Mouse (Mus musculus) gastrocnemius, adult 18-20 months (tissue): Measurements from ENCODE around the gene Vmn1r188. TPM values are rescaled to one million over a fixed set of nuclear protein-coding genes. Genes with fewer than 3 reads are reported as not detected.
A peak's percentile ranks its signal among the peaks of the same experiment; 100 is the strongest.
"Not testable (repeated sequence)": the region's sequence is repeated elsewhere in the genome, so short reads cannot be mapped to it uniquely, and the experiment has no call there.

ENCODE experiments used
- DNase-seq: peaks from one replicate; pipeline ENCODE4 v3.0.0; 2021; ENCODE audit warnings: low spot score
- microRNA-seq: library from miRNA; unstranded; fragments of <30 nt; microRNA quantifications from one replicate; pipeline ENCODE4 v1.2.0, GENCODE M21; 2021
- total RNA-seq, 2 experiments: library from RNA; stranded (reverse); gene quantifications; 2 replicates each; pipeline ENCODE4 v1.2.3; 2021

Gene Vmn1r188
- total RNA-seq, 2 experiments from 2014 or later = not detected

GRCm38 (mm10) chr13:22049737-22050440 is 34.4 kb upstream of the Vmn1r188 start:
- DNase-seq = no peak

DNA sequence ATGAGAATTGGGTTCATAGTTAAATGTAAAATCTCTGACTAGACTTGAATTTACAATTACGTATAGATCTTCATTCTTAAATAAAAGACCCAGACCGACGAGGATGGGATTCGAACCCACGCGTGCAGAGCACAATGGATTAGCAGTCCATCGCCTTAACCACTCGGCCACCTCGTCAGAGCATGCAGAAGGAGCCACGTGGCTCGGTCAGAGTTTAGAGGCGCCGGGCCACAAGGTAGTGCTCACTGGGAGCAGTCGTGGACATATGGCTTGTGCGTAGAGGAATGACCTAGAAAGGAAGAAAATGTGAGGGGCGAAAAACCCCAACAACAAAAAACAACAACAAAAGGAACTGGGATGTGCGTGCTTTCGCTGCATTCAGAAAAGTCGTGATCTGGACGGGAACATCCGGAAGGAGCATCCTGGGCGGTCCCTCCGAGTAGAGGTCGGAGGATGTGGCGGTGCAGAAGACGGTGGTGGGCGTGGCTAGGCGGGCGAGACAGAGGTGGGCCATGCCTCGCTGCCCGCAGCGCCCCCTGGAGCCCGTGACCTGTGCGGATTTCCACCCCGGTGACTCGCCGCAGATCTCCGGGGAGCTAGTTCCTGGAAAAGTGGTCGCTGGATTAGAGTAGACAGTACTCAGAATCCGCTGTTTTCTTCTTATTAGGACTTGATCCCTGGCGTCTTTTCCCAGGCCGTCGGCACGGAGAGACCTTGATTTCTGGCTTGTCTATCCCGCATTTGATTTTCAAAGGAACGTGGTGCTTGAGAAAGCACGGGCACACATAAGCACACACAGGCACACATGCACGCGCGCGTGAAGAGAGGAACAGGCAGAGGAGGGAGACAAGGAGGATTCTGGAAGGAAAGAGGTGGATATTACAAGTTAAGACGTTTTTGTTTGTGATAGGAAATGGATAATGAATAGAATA is 33.4 kb upstream of the Vmn1r188 start:
- peak; percentile 82 for DNase-seq

- no peak for DNase-seq
These were observed 32.7 kb upstream of the Vmn1r188 start for GRCm38 (mm10) chr13:22051523-22051859.

DNA sequence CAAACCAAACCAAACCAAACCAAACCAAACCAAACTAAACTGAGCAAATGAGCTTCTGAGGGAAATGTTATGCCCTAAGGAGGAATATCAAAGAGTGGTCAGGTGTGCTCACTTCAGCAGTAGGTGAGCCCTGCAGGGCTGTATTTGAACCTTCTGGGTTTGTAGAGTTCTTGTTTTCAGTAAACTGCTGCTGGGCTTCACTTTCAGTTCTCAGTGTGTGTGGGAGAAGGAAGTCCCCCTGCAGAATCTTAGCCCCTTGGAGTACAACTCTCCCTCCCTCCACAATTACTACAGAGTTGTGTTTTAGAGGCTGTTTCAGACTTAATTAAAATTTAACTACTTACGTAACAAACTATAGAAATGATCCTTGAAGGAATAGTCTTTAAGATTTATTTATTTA is 30.5 kb upstream of the Vmn1r188 start:
- DNase-seq = no peak

- no peak for DNase-seq
These were observed 22.8 kb upstream of the Vmn1r188 start for GRCm38 (mm10) chr13:22061422-22061821.

GRCm38 (mm10) chr13:22063468-22063867 is 20.8 kb upstream of the Vmn1r188 start:
- DNase-seq = no peak

GRCm38 (mm10) chr13:22105724-22106123 is 21.5 kb downstream of the Vmn1r188 start, which contains the start of gene Vmn1r189:
Gene Vmn1r189, minus strand, starts transcription at chr13:22105824.
- not testable (repeated sequence) for DNase-seq

DNA sequence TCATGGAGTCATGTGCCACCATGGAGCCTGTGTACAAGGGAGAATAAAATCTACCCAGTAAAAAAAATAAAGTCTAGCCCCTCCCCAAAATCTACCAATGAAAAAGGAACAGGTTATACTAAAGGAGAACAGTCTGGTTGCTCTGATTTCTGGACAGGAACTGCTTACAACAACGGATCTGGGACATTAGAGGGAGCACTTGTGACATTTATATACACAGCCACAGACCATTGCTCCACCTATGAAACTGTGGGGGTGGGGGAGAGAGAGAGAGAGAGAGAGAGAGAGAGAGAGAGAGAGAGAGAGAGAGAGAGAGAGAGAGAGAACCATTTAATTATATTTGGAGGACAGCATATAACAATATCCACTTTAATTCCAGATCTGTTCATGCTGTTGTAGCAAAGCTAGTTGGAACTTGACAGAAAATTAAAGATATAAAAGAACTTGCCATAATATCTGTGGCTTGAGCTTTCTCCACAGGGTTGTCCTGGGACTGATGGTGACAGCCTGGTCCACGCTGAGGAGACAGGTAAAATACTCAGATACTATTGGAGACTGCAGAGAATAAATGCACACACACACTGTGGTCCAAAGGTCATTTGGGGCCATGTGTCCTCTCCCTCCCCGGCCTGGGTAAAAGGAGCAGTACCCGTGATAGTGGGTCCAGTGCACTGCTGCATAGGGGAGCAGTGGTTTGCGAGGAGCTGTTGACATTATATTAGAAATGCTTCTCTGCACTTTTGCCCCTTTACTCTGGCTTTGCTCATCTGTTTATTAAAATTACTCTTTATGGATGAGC is 52.5 kb downstream of the Vmn1r188 start:
- not testable (repeated sequence) for DNase-seq

Small RNAs within 50 kb of the gene (microRNA-seq; reads per million reads assigned to microRNA genes)
- gene Gm26300 (not detected), gene Gm44390 (not detected), gene Gm44486 (not detected)

Other genes starting within 250 kb of the Vmn1r188 start
- under 1 TPM; 0.48 to 0.69 TPM for gene Zfp184, start 139.3 kb upstream of the Vmn1r188 start, total RNA-seq
- not detected for gene Pom121l2, start 103.2 kb upstream of the Vmn1r188 start, total RNA-seq
- not detected for gene Prss16, start 74.7 kb upstream of the Vmn1r188 start, total RNA-seq
- 1 to 10 TPM; 1.6 to 2.2 TPM for gene Hist1h2ah, start 48.9 kb upstream of the Vmn1r188 start, total RNA-seq
- 1 to 10 TPM; 2.1 to 3.6 TPM for gene Hist1h2bk, start 48.6 kb upstream of the Vmn1r188 start, total RNA-seq
- gene Hist1h4i, start 43.1 kb upstream of the Vmn1r188 start, total RNA-seq = 10 to 100 TPM; 27.1 to 27.8 TPM
- 1 to 10 TPM; 2.5 to 2.9 TPM for gene Hist1h2ag, start 41.5 kb upstream of the Vmn1r188 start, total RNA-seq
- gene Hist1h2bj, start 41.2 kb upstream of the Vmn1r188 start, total RNA-seq = 1 to 10 TPM; 2.4 to 2.7 TPM
- not detected for gene Vmn1r189, start 21.4 kb downstream of the Vmn1r188 start, total RNA-seq
- gene Vmn1r191, start 99.5 kb downstream of the Vmn1r188 start, total RNA-seq = not detected
- not detected for gene Vmn1r192, start 106.7 kb downstream of the Vmn1r188 start, total RNA-seq
- gene Vmn1r193, start 138.7 kb downstream of the Vmn1r188 start, total RNA-seq = not detected
- gene Vmn1r194, start 159.8 kb downstream of the Vmn1r188 start, total RNA-seq = not detected
- gene Vmn1r195, start 186.1 kb downstream of the Vmn1r188 start, total RNA-seq = not detected
- gene Vmn1r196, start 205.5 kb downstream of the Vmn1r188 start, total RNA-seq = not detected
- not detected for gene Vmn1r197, start 240.1 kb downstream of the Vmn1r188 start, total RNA-seq